Mouse (Mus musculus): ENCODE measurements around the gene Tnip1. TPM values are rescaled to one million over a fixed set of nuclear protein-coding genes. Genes with fewer than 3 reads are reported as not detected.

Tnip1 gene
- total and polyA plus RNA-seq, 3 experiments: 36.1 to 137 (median 67.8) TPM

- no peaks in the 10 kb centered on the region for H3K79me2 ChIP-seq (replicated peaks; ENCODE audit: control insufficient read depth, extremely low read depth, insufficient read depth, poor library complexity, severe bottlenecking)
- DNase-seq (ENCODE audit: extremely low read depth): no peak
- H3K4me2 ChIP-seq (ENCODE audit: insufficient read depth, low read depth, poor library complexity, severe bottlenecking): no peak overlapping the region
- H3K9me3 ChIP-seq (replicated peaks; ENCODE audit: low read length): no peaks in the 10 kb centered on the region
- in situ Hi-C loops (cut with MboI; ENCODE audit: low pct_ligation_motif_present, low pct_unique_long_range_greater_than_20kb, low sequenced_read_pairs) (no loop called here), dilution Hi-C loops (cut with MboI; ENCODE audit: extremely low pct_ligation_motif_present, extremely low pct_unique_long_range_greater_than_20kb, low sequenced_read_pairs) (no loop called here)
- H3K27me3 ChIP-seq (replicated peaks): no peaks in the 10 kb centered on the region
- peaks cover 0 to 26% of the 10 kb centered on the region in 2 experiments for H3K36me3 ChIP-seq (replicated peaks in 1 of 2; ENCODE audit: control insufficient read depth in 1 of 2, insufficient read depth in 1 of 2, low read length in 1 of 2)
- H3K27ac ChIP-seq (ENCODE audit: insufficient read depth, low read depth): no peak overlapping the region
- no peak overlapping the region for H3K4me3 ChIP-seq (replicated peaks in 1 of 3; ENCODE audit: low read depth in 2 of 3, low read length in 2 of 3, poor library complexity in 1 of 3)
- no peak overlapping the region for H3K9ac ChIP-seq (ENCODE audit: insufficient read depth, low read depth)
- H3K4me1 ChIP-seq (ENCODE audit: control insufficient read depth in 1 of 2, insufficient read depth in 2 of 2): peaks cover 5 to 8% of the 10 kb centered on the region in 2 experiments
- no peak for TF ChIP-seq RCOR1 (conservative IDR thresholded peaks at IDR 0.05; ENCODE audit: low read depth, low read length)
- TF ChIP-seq NELFE (IDR thresholded peaks at IDR 0.05; ENCODE audit: low read depth, low read length): no peak
- TF ChIP-seq POLR2AphosphoS2 (IDR thresholded peaks at IDR 0.05; ENCODE audit: low read depth, low read length): no peak
- no peak for TF ChIP-seq SMC3 (IDR thresholded peaks at IDR 0.05; ENCODE audit: low read depth, low read length)
- no peak for TF ChIP-seq ZMIZ1 (IDR thresholded peaks at IDR 0.05; ENCODE audit: low read depth, low read length)
- no peak for TF ChIP-seq NRF1 (IDR thresholded peaks at IDR 0.05; ENCODE audit: low read depth, low read length)
- TF ChIP-seq JUND (conservative IDR thresholded peaks at IDR 0.05; ENCODE audit: low read depth, low read length): no peak
- TF ChIP-seq BHLHE40 (IDR thresholded peaks at IDR 0.05; ENCODE audit: low read depth, low read length): no peak
Measured at GRCm38 (mm10) chr11:54903339-54903738, 59.4 kb downstream of the Tnip1 start.

GRCm38 (mm10) chr11:54902333-54903323 lies 60.1 kb downstream of the Tnip1 start, which contains the start of gene Gpx3:
Gene Gpx3 (plus strand): TSS chr11:54902453.
- H3K9me3 ChIP-seq (replicated peaks; ENCODE audit: low read length): no peaks in the 10 kb centered on the region
- H3K4me2 ChIP-seq (ENCODE audit: insufficient read depth, low read depth, poor library complexity, severe bottlenecking): no peak within 1 kb of the TSS
- no peak within 1 kb of the TSS for H3K4me3 ChIP-seq (replicated peaks in 1 of 3; ENCODE audit: low read depth in 2 of 3, low read length in 2 of 3, poor library complexity in 1 of 3)
- no peaks in the 10 kb centered on the region for H3K27me3 ChIP-seq (replicated peaks)
- dilution Hi-C loops (cut with MboI; ENCODE audit: extremely low pct_ligation_motif_present, extremely low pct_unique_long_range_greater_than_20kb, low sequenced_read_pairs): no loop called here
- no peak within 1 kb of the TSS for H3K9ac ChIP-seq (ENCODE audit: insufficient read depth, low read depth)
- in situ Hi-C loops (cut with MboI; ENCODE audit: low pct_ligation_motif_present, low pct_unique_long_range_greater_than_20kb, low sequenced_read_pairs): no loop called here
- H3K36me3 ChIP-seq (replicated peaks in 1 of 2; ENCODE audit: control insufficient read depth in 1 of 2, insufficient read depth in 1 of 2, low read length in 1 of 2): peaks cover 0 to 19% of the 10 kb centered on the region in 2 experiments
- no peaks in the 10 kb centered on the region for H3K79me2 ChIP-seq (replicated peaks; ENCODE audit: control insufficient read depth, extremely low read depth, insufficient read depth, poor library complexity, severe bottlenecking)
- no peak for DNase-seq (ENCODE audit: extremely low read depth)
- H3K27ac ChIP-seq (ENCODE audit: insufficient read depth, low read depth): no peak within 1 kb of the TSS
- H3K4me1 ChIP-seq (ENCODE audit: control insufficient read depth in 1 of 2, insufficient read depth in 2 of 2): peaks cover 5 to 8% of the 10 kb centered on the region in 2 experiments
- no peak for TF ChIP-seq KAT2A (IDR thresholded peaks at IDR 0.05; ENCODE audit: insufficient replicate concordance, low read length)
- no peak for TF ChIP-seq MAFK (IDR thresholded peaks at IDR 0.05; ENCODE audit: insufficient replicate concordance, low read length)

GRCm38 (mm10) chr11:54899657-54900056 lies 63.1 kb downstream of the Tnip1 start:
- H3K4me1 ChIP-seq (ENCODE audit: control insufficient read depth in 1 of 2, insufficient read depth in 2 of 2): peaks cover 5 to 8% of the 10 kb centered on the region in 2 experiments
- no peak overlapping the region for H3K27ac ChIP-seq (ENCODE audit: insufficient read depth, low read depth)
- no peaks in the 10 kb centered on the region for H3K27me3 ChIP-seq (replicated peaks)
- H3K4me3 ChIP-seq (replicated peaks in 1 of 3; ENCODE audit: low read depth in 2 of 3, low read length in 2 of 3, poor library complexity in 1 of 3): no peak overlapping the region
- no peaks in the 10 kb centered on the region for H3K9me3 ChIP-seq (replicated peaks; ENCODE audit: low read length)
- DNase-seq (ENCODE audit: extremely low read depth): no peak
- in situ Hi-C loops (cut with MboI; ENCODE audit: low pct_ligation_motif_present, low pct_unique_long_range_greater_than_20kb, low sequenced_read_pairs): loop anchor here (25.0 kb wide), 1 partner anchor 488 kb away; no protein-coding TSS in a partner anchor
- H3K4me2 ChIP-seq (ENCODE audit: insufficient read depth, low read depth, poor library complexity, severe bottlenecking): no peak overlapping the region
- H3K9ac ChIP-seq (ENCODE audit: insufficient read depth, low read depth): no peak overlapping the region
- H3K79me2 ChIP-seq (replicated peaks; ENCODE audit: control insufficient read depth, extremely low read depth, insufficient read depth, poor library complexity, severe bottlenecking): no peaks in the 10 kb centered on the region
- dilution Hi-C loops (cut with MboI; ENCODE audit: extremely low pct_ligation_motif_present, extremely low pct_unique_long_range_greater_than_20kb, low sequenced_read_pairs): no loop called here
- no peaks in the 10 kb centered on the region for H3K36me3 ChIP-seq (replicated peaks in 1 of 2; ENCODE audit: control insufficient read depth in 1 of 2, insufficient read depth in 1 of 2, low read length in 1 of 2)
- TF ChIP-seq HCFC1 (IDR thresholded peaks at IDR 0.05; ENCODE audit: low read depth, low read length) (no peak), CHD2 (IDR thresholded peaks at IDR 0.05; ENCODE audit: low read length) (no peak), BHLHE40 (IDR thresholded peaks at IDR 0.05; ENCODE audit: low read depth, low read length) (no peak), PAX5 (IDR thresholded peaks at IDR 0.05; ENCODE audit: low read length) (no peak), TBP (conservative IDR thresholded peaks at IDR 0.05; ENCODE audit: low read depth, low read length) (no peak), TCF12 (IDR thresholded peaks at IDR 0.05; ENCODE audit: low read depth, low read length) (no peak), SMC3 (IDR thresholded peaks at IDR 0.05; ENCODE audit: low read depth, low read length) (no peak), GABPA (IDR thresholded peaks at IDR 0.05; ENCODE audit: insufficient replicate concordance, low read depth, low read length) (no peak), NELFE (IDR thresholded peaks at IDR 0.05; ENCODE audit: low read depth, low read length) (no peak), CHD1 (IDR thresholded peaks at IDR 0.05; ENCODE audit: low read depth, low read length) (no peak), EP300 (IDR thresholded peaks at IDR 0.05; ENCODE audit: low read length) (no peak), E2F4 (IDR thresholded peaks at IDR 0.05; ENCODE audit: insufficient replicate concordance, low read depth, low read length) (no peak), IRF4 (IDR thresholded peaks at IDR 0.05; ENCODE audit: low read depth, low read length) (no peak), MAZ (IDR thresholded peaks at IDR 0.05; ENCODE audit: low read depth, low read length) (no peak), CTCF (conservative IDR thresholded peaks at IDR 0.05 in 1 of 2, IDR thresholded peaks at IDR 0.05 in 1 of 2; ENCODE audit: low read depth in 2 of 2, low read length in 2 of 2) (no peak), MEF2A (IDR thresholded peaks at IDR 0.05; ENCODE audit: borderline replicate concordance, low read depth, low read length) (no peak), NRF1 (IDR thresholded peaks at IDR 0.05; ENCODE audit: low read depth, low read length) (no peak)
